Mouse (Mus musculus) left cerebral cortex, adult 2 months (tissue): Measurements from ENCODE around the gene Srrm1. TPM values are rescaled to one million over a fixed set of nuclear protein-coding genes. Genes with fewer than 3 reads are reported as not detected.
"Not testable (repeated sequence)": the region's sequence is repeated elsewhere in the genome, so short reads cannot be mapped to it uniquely, and the experiment has no call there.

ENCODE experiments used
- DNase-seq, 2 experiments: peaks; one replicate each; pipeline ENCODE4 v3.0.0; 2021 to 2022; ENCODE audit warnings: low spot score in 2 of 2, mixed read lengths in 1 of 2; ENCODE audit errors: extremely low spot score in 1 of 2
- H3K27ac ChIP-seq: fragments of 200-600 bp; 2 replicates; pipeline ENCODE4 v1.8.1; 2022
- H3K4me3 ChIP-seq: fragments of 200-600 bp; 2 replicates; pipeline ENCODE4 v1.8.1; 2022
- CTCF ChIP-seq: fragments of 200-600 bp; IDR thresholded peaks from 2 replicates; pipeline ENCODE4 v1.8.1; 2022; ENCODE audit warnings: antibody characterized with exemption, mild to moderate bottlenecking, moderate library complexity
- intact Hi-C: fragments of 180-260 bp; cut with DNase I; formaldehyde crosslinking; loops from one replicate; pipeline ENCODE4 v1.15.1; 2025
- total RNA-seq, 2 experiments: library from RNA; stranded (reverse); gene quantifications; 2 replicates each; pipeline ENCODE4 v1.2.3; 2021

Srrm1 gene
- total RNA-seq, 2 experiments from 2014 or later: 133 to 139 TPM

- intact Hi-C loops: loop anchor here (5.0 kb wide), 1 partner anchor 286 kb away; no protein-coding TSS in a partner anchor
- TF ChIP-seq CTCF: no peak
- no peak overlapping the region for H3K27ac ChIP-seq
- no peak overlapping the region for H3K4me3 ChIP-seq
- no peak for DNase-seq
Measured at GRCm38 (mm10) chr4:135381355-135381754, 28.2 kb upstream of the Srrm1 start.

DNA sequence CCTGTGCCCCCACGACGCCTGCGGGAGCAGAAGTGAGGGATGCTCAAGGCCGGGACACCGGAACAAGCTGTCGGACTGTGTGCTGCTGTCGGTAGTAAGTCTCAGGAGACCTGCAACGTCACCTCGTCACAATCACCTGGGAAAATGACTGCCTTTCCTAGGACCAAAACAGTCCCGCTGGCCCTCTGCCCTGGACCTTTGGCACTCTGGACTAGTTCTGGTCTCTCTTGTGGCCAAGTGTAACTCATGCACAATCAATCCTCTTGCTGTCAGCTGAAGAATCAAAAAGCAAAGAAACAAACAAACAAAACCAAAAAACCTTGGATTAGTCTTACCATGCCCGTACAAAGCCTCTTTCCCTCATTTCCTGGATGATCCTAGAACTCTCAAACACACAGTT lies 24.1 kb upstream of the Srrm1 start:
- Histone ChIP-seq H3K4me3 (no peak overlapping the region), H3K27ac (no peak overlapping the region)
- DNase-seq: no peak
- TF ChIP-seq CTCF: no peak
- intact Hi-C loops: no loop called here

DNA sequence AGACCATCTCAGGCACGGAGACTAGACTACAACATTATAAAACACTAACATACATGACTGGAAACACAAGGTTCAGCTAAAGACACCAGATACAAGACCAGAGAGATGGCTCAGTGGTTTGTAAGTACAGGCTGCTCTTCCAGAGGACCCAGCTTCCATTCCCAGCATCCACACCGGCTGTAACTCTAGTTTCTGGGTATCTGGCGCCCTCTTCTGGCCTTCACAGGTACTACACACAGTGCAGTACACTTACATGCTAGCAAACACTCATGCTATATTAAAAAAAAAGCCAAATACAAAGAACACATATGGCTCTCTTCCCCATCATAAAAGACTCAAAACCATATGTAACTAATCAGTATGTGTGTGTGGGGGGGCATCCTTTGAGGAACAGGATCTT lies 22.3 kb upstream of the Srrm1 start:
- intact Hi-C loops: no loop called here
- TF ChIP-seq CTCF: peak; percentile 23
- H3K4me3 ChIP-seq: no peak overlapping the region
- no peak overlapping the region for H3K27ac ChIP-seq
- DNase-seq: no peak

DNA sequence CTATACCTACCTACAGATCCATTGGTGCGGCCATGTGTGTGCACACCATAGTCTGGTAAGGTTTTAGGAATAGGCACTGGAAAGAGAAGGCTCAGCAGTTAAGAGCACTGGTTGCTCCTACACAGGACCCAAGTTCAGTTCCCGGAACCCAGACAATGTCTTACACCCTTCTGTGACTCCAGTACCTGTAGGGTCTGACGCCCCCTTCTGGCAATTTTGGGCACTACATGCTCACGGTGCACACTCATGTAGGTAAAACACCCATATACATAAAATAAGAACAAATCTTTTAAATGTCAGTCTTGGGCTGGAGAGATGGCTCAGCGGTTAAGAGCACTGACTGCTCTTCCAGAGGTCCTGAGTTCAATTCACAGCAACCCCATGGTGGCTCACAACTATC lies 20.2 kb upstream of the Srrm1 start:
- no peak overlapping the region for H3K4me3 ChIP-seq
- no peak for DNase-seq
- no peak overlapping the region for H3K27ac ChIP-seq
- TF ChIP-seq CTCF: no peak; the same call in none of the 2 replicates
- intact Hi-C loops: no loop called here

- no peak for DNase-seq
- no peak for TF ChIP-seq CTCF
- no peak overlapping the region for H3K27ac ChIP-seq
- intact Hi-C loops: no loop called here
- no peak overlapping the region for H3K4me3 ChIP-seq
Measured at GRCm38 (mm10) chr4:135370372-135370771, 17.3 kb upstream of the Srrm1 start.

- DNase-seq: no peak
- no peak for TF ChIP-seq CTCF
- Histone ChIP-seq H3K27ac (no peak overlapping the region), H3K4me3 (no peak overlapping the region)
- intact Hi-C loops: no loop called here
Measured at GRCm38 (mm10) chr4:135362828-135363227, 9.7 kb upstream of the Srrm1 start.

- DNase-seq: no peak
- intact Hi-C loops: no loop called here
- H3K27ac ChIP-seq: no peak overlapping the region
- H3K4me3 ChIP-seq: no peak overlapping the region
- TF ChIP-seq CTCF: no peak
Measured at GRCm38 (mm10) chr4:135361722-135362121, 8.6 kb upstream of the Srrm1 start.

- intact Hi-C loops: loop anchor here (2.0 kb wide), 1 partner anchor 52 kb away; no protein-coding TSS in a partner anchor
- Histone ChIP-seq H3K27ac (no peak overlapping the region), H3K4me3 (no peak overlapping the region)
- no peak for DNase-seq
- TF ChIP-seq CTCF: peak; percentile 69
Measured at GRCm38 (mm10) chr4:135358736-135359135, 5.6 kb upstream of the Srrm1 start.

DNA sequence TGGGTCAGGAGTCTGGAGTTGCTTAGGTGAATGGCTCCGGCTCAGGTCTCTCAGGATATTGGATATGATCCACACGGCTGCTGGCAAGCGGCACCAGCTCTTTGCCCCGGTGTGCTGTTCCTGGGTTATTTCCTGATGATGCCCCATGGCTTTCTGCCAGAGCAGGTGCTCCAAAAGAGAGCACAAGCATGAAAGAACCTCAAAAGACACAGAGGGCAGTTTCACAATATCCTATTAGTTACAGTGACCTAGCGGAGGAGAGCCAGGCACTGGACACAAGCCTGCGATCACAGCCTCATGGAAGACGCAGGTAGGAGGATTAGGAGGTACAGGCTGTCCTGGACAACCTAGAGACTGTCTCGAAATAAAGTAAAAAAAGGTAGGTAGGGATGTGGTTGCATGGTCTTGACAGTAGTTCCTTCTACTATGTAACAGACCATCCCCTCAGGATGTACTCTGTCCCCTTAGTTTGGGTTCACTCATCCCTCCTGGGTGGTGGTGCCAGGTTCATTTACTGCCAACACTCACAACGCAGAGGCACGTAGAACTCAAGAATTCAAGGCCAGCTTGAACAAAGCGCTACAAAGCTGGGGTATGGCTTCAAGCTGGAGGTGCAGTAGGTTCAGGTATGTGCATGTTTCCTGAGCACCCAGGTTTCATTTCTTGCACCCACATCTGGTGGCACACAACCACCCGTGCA lies 4.2 kb upstream of the Srrm1 start:
- no peak for TF ChIP-seq CTCF
- DNase-seq: no peak
- Histone ChIP-seq H3K4me3 (no peak overlapping the region), H3K27ac (no peak overlapping the region)
- intact Hi-C loops: no loop called here

DNA sequence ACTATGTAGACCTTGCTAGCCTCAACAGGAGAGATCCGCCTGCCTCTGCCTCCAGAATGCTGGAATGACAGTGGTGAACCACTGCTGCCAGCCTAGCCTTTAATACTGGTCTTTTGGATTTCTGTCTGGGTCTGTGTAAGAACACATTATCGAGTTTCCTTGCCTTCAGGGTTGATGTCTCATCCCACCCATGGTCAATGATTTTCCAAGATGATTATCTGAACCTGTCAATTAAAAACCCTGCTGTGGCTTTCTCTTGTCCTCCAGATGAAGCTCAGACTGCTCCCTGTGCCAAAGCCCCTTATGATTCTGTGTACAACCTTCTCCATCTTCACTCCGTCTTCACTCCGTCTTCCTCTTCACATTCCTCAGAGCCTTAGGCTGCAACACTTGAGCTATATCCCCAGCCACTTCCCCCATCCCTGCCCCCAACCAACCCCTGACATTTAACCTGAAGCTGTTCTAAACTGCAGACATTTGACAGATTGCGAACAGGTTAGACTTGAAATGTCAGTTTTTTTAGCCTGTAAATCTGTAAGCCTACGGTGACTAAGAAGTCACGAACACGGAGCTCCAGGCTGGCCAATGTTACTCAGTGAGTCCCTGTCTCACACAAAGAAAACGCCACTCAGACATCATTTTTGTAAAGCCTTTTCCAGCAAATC lies 2.9 kb upstream of the Srrm1 start:
- DNase-seq: no peak
- intact Hi-C loops: no loop called here
- Histone ChIP-seq H3K27ac (no peak overlapping the region), H3K4me3 (no peak overlapping the region)
- TF ChIP-seq CTCF: no peak

GRCm38 (mm10) chr4:135354751-135355150 lies 1.6 kb upstream of the Srrm1 start:
- intact Hi-C loops, H3K4me3 ChIP-seq, H3K27ac ChIP-seq, DNase-seq: not testable (repeated sequence)

- no peak for TF ChIP-seq CTCF
- peak overlapping the region; percentile 98 for H3K27ac ChIP-seq
- DNase-seq: no peak
- H3K4me3 ChIP-seq: peak overlapping the region; percentile 98
- intact Hi-C loops: loop anchor here (1.0 kb wide), 1 partner anchor 141 kb away; the partner anchor contains the start of gene Nipal3
Measured at GRCm38 (mm10) chr4:135353794-135354450, 801 bp upstream of the Srrm1 start.
